Mouse (Mus musculus): Measurements from ENCODE around the gene Gm13030. TPM values are rescaled to one million over a fixed set of nuclear protein-coding genes. Genes with fewer than 3 reads are reported as not detected.

Gm13030 gene
- not detected for polyA plus RNA-seq (2014; fragmentation: Illumina TruSeq; extraction: RNeasy Lipid Tissue Mini Kit (QIAGEN cat#74804))

GRCm38 (mm10) chr4:138873864-138874263, at the start of gene Gm13030:
TSS of gene Gm13030 (minus strand) at chr4:138873964.

GRCm38 (mm10) chr4:138913797-138914196, 40.0 kb upstream of the Gm13030 start, which contains the start of gene Otud3:
TSS of gene Otud3 (minus strand) at chr4:138913945.

GRCm38 (mm10) chr4:138877731-138878130, 4.0 kb upstream of the Gm13030 start, which contains the start of gene Pla2g2e:
TSS of gene Pla2g2e (plus strand) at chr4:138877942.

DNA sequence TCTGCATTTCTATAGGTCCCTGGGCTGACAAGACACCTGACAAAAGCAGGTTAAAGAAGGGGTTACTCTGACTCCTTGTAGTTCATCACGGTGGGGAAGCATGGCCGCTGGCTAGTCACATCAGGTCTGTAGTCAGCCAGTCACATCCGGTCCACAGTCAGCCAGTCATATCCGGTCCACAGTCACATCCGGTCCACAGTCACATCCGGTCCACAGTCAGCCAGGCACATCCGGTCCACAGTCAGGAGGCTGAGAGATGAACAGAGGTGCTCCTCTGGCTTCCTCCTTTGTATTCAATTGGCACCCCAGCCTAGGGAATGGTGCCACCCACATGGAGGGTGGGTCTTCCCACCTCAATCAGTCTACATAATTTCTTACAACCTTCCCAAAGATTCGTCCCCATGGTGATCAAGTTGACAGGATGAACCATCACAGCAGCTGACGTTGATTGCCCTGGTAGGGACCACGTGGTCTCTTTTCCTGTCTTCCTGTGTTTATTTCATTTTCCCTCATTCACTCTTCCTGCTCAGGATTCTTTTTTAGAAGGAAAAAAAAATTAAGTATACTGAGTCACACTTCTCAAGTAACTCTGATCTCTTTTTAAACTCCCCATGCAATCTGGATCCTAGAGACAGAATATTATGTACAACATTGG, 10.3 kb downstream of the Gm13030 start, which contains the start of gene Pla2g5:
TSS of gene Pla2g5 (minus strand) at position 139 of the 655 bp plus-strand sequence.

Other genes starting within 250 kb of the Gm13030 start
- gene Vwa5b1, start 238.1 kb downstream of the Gm13030 start, polyA plus RNA-seq (2014; fragmentation: Illumina TruSeq; extraction: RNeasy Lipid Tissue Mini Kit (QIAGEN cat#74804)): 0.91 TPM
- not detected for gene Pla2g2c, start 149.2 kb downstream of the Gm13030 start, polyA plus RNA-seq (2014; fragmentation: Illumina TruSeq; extraction: RNeasy Lipid Tissue Mini Kit (QIAGEN cat#74804))
- gene Ubxn10, start 136.8 kb downstream of the Gm13030 start, polyA plus RNA-seq (2014; fragmentation: Illumina TruSeq; extraction: RNeasy Lipid Tissue Mini Kit (QIAGEN cat#74804)): 4.1 TPM
- gene Pla2g2f, start 116.3 kb downstream of the Gm13030 start, polyA plus RNA-seq (2014; fragmentation: Illumina TruSeq; extraction: RNeasy Lipid Tissue Mini Kit (QIAGEN cat#74804)): not detected
- 2.7 TPM for gene Pla2g2d, start 98.2 kb downstream of the Gm13030 start, polyA plus RNA-seq (2014; fragmentation: Illumina TruSeq; extraction: RNeasy Lipid Tissue Mini Kit (QIAGEN cat#74804))
- gene Pla2g5, start 10.5 kb downstream of the Gm13030 start, polyA plus RNA-seq (2014; fragmentation: Illumina TruSeq; extraction: RNeasy Lipid Tissue Mini Kit (QIAGEN cat#74804)): 11.3 TPM
- gene Pla2g2e, start 4.0 kb upstream of the Gm13030 start, polyA plus RNA-seq (2014; fragmentation: Illumina TruSeq; extraction: RNeasy Lipid Tissue Mini Kit (QIAGEN cat#74804)): not detected
- 2.6 TPM for gene Otud3, start 40.0 kb upstream of the Gm13030 start, polyA plus RNA-seq (2014; fragmentation: Illumina TruSeq; extraction: RNeasy Lipid Tissue Mini Kit (QIAGEN cat#74804))
- not detected for gene Rnf186, start 93.1 kb upstream of the Gm13030 start, polyA plus RNA-seq (2014; fragmentation: Illumina TruSeq; extraction: RNeasy Lipid Tissue Mini Kit (QIAGEN cat#74804))
- 0.94 TPM for gene Tmco4, start 98.9 kb upstream of the Gm13030 start, polyA plus RNA-seq (2014; fragmentation: Illumina TruSeq; extraction: RNeasy Lipid Tissue Mini Kit (QIAGEN cat#74804))
- gene Htr6, start 201.6 kb upstream of the Gm13030 start, polyA plus RNA-seq (2014; fragmentation: Illumina TruSeq; extraction: RNeasy Lipid Tissue Mini Kit (QIAGEN cat#74804)): not detected
- 2.5 TPM for gene Nbl1, start 219.0 kb upstream of the Gm13030 start, polyA plus RNA-seq (2014; fragmentation: Illumina TruSeq; extraction: RNeasy Lipid Tissue Mini Kit (QIAGEN cat#74804))